Mouse (Mus musculus) bone marrow, adult 2 months (tissue): ENCODE data around the gene Sgk1.

Source experiments
- CTCF ChIP-seq: fragments of 200-500 bp; IDR thresholded peaks from 2 replicates; pipeline ENCODE4 v1.5.1; 2011; ENCODE audit warnings: low read length, control low read depth; ENCODE audit not compliant: control insufficient read depth, insufficient read depth
- POLR2A ChIP-seq: fragments of 200-500 bp; IDR thresholded peaks from 2 replicates; pipeline ENCODE4 v1.6.1; 2011; ENCODE audit warnings: low read depth, mild to moderate bottlenecking, control low read depth, low read length, borderline replicate concordance; ENCODE audit not compliant: control insufficient read depth

- TF ChIP-seq CTCF = no peak
- no peak for TF ChIP-seq POLR2A
These were observed 24.3 kb upstream of the Sgk1 start for GRCm38 (mm10) chr10:21857676-21858075.
